Mouse (Mus musculus) brain, embryonic 14.5 days (tissue): ENCODE measurements around the gene Map2k3.

Experiments
- CTCF ChIP-seq: fragments of 200-500 bp; IDR thresholded peaks from 2 replicates; pipeline ENCODE4 v1.5.1; 2012; ENCODE audit warnings: inconsistent platforms, mild to moderate bottlenecking, moderate library complexity, borderline replicate concordance; ENCODE audit not compliant: insufficient read depth, insufficient read length; ENCODE audit errors: extremely low read depth
- POLR2A ChIP-seq: fragments of 200-500 bp; IDR thresholded peaks from 2 replicates; pipeline ENCODE4 v1.6.1; 2012; ENCODE audit warnings: mild to moderate bottlenecking, inconsistent platforms, borderline replicate concordance; ENCODE audit not compliant: poor library complexity, insufficient read depth, insufficient read length, severe bottlenecking; ENCODE audit errors: extremely low read depth

- TF ChIP-seq POLR2A (no peak), CTCF (no peak)
Observed at GRCm38 (mm10) chr11:60890744-60891143, 41.1 kb upstream of the Map2k3 start.
